Comparison of ENCODE assay signal across 8 mouse cellular contexts in genomic region chr4:41502171-41502940, GRCm38 (mm10). TPM values are rescaled to one million over a fixed set of nuclear protein-coding genes. Genes with fewer than 3 reads are reported as not detected.
DNase-seq lines count a peak whose midpoint lies in the region; ATAC-seq lines count a peak whose summit lies in the region.

No protein-coding gene starts in this region.

- H3K4me2 ChIP-seq in neural tube, embryonic 11.5 days (ENCODE audit: low read depth): peak overlapping the region; percentile 55
- H3K4me2 ChIP-seq in intestine, embryonic 14.5 days (ENCODE audit: low read length): peak overlapping the region; percentile 70

- H3K27ac ChIP-seq in neural tube, embryonic 11.5 days (ENCODE audit: low read depth, low read length): no peak overlapping the region
- no peak overlapping the region for H3K27ac ChIP-seq in intestine, embryonic 14.5 days (ENCODE audit: low read depth)

- peak; percentile 34 for DNase-seq in neural tube, embryonic 11.5 days (ENCODE audit: low spot score)
- no peak for DNase-seq in neural tube, embryonic 10.5 days (ENCODE audit: extremely low spot score, low spot score)
- DNase-seq in fibroblast of lung, adult 2 months (ENCODE audit: low read depth): peak; percentile 54
- DNase-seq in intestine, embryonic 14.5 days (ENCODE audit: low spot score): no peak
- DNase-seq in spleen, postnatal 10 days (ENCODE audit: low spot score in 2 of 2): no peak
- no peak for DNase-seq in left cerebral cortex, postnatal 14 days (ENCODE audit: low spot score in 2 of 2)

- H3K27me3 ChIP-seq in neural tube, embryonic 11.5 days (ENCODE audit: control insufficient read depth, insufficient read depth, low read length): peaks cover 49% of the 10 kb centered on the region
- peaks cover 47% of the 10 kb centered on the region for H3K27me3 ChIP-seq in intestine, embryonic 14.5 days (replicated peaks; ENCODE audit: control insufficient read depth, insufficient read depth, low read length)

- H3K9ac ChIP-seq in neural tube, embryonic 11.5 days (ENCODE audit: low read length): peak overlapping the region; percentile 12; the same call in 1 of the 2 replicates
- peak overlapping the region; percentile 10; the same call in 1 of the 2 replicates for H3K9ac ChIP-seq in intestine, embryonic 14.5 days (ENCODE audit: low read length)

- no peaks in the 10 kb centered on the region for H3K36me3 ChIP-seq in neural tube, embryonic 11.5 days (ENCODE audit: control insufficient read depth, insufficient read depth, low read length)
- H3K36me3 ChIP-seq in intestine, embryonic 14.5 days (ENCODE audit: control insufficient read depth, insufficient read depth, low read length): no peaks in the 10 kb centered on the region

- intact Hi-C loops in left cerebral cortex, postnatal 14 days (cut with DNase I): no loop called here

- H3K4me1 ChIP-seq in neural tube, embryonic 11.5 days (ENCODE audit: control insufficient read depth, insufficient read depth, low read length): peaks cover 20% of the 10 kb centered on the region
- H3K4me1 ChIP-seq in intestine, embryonic 14.5 days (replicated peaks; ENCODE audit: control insufficient read depth, insufficient read depth, low read length): peaks cover 16% of the 10 kb centered on the region; the same call in 1 of the 2 replicates

- H3K9me3 ChIP-seq in neural tube, embryonic 11.5 days (ENCODE audit: control insufficient read depth, low read length): no peaks in the 10 kb centered on the region
- H3K9me3 ChIP-seq in intestine, embryonic 14.5 days (ENCODE audit: control insufficient read depth, low read length): no peaks in the 10 kb centered on the region

- ATAC-seq in neural tube, embryonic 11.5 days (ENCODE audit: insufficient read depth, low FRiP score, low TSS enrichment): peak; percentile 45
- peak; percentile 57 for ATAC-seq in intestine, embryonic 14.5 days (replicated peaks; ENCODE audit: low FRiP score, low TSS enrichment, low read depth)
- ATAC-seq in megakaryocyte progenitor cell, adult 5-6 weeks (replicated peaks; ENCODE audit: poor library complexity): 0 out of 2 replicates have a peak, but pooled peaks have one; percentile 0
- ATAC-seq in megakaryocyte-erythroid progenitor cell, adult 5-6 weeks (replicated peaks; ENCODE audit: low FRiP score, low TSS enrichment, poor library complexity, severe bottlenecking): no peak; the same call in 1 of the 2 replicates

- peak overlapping the region; percentile 34 for H3K4me3 ChIP-seq in neural tube, embryonic 11.5 days (ENCODE audit: low read depth, low read length)
- peak overlapping the region; percentile 40 for H3K4me3 ChIP-seq in intestine, embryonic 14.5 days (ENCODE audit: low read depth, low read length)

- 8% methylated on average over 20 of the region's 20 CpGs for WGBS in neural tube, embryonic 11.5 days
- WGBS in intestine, embryonic 14.5 days: 12% methylated on average over 20 of the region's 20 CpGs

RNA-seq across cellular contexts. Expression of gene AI464131, which starts 0.5 kb away (rescaled TPM):
- polyA plus RNA-seq in neural tube, embryonic 11.5 days (2014; fragmentation: Nextera tagmentation; extraction: Ambion mirVana): 7.1 and 9.6 TPM in 2 replicates
- 6.1 and 6.9 TPM in 2 replicates for polyA plus RNA-seq in intestine, embryonic 14.5 days (2014; fragmentation: Nextera tagmentation; extraction: Ambion mirVana)
- not detected in 2 replicates for total RNA-seq in megakaryocyte progenitor cell, adult 5-6 weeks (2015)
- total RNA-seq in megakaryocyte progenitor cell, adult 5-6 weeks (2017): 0.12 TPM in 1 of 2 replicates, not detected in the other
- total RNA-seq in megakaryocyte-erythroid progenitor cell, adult 5-6 weeks (2014; fragmentation: Nextera tagmentation): 0.15 TPM in 1 of 2 replicates, not detected in the other
- total RNA-seq in megakaryocyte-erythroid progenitor cell, adult 5-6 weeks (2017): not detected in 2 replicates
- total RNA-seq in left cerebral cortex, postnatal 14 days (2021): 10 to 100 TPM; 42.6 to 44.7 TPM

RNA-seq across cellular contexts. Expression of gene 1110017D15Rik, which starts 14.8 kb away (rescaled TPM):
- 2.5 and 3.4 TPM in 2 replicates for polyA plus RNA-seq in neural tube, embryonic 11.5 days (2014; fragmentation: Nextera tagmentation; extraction: Ambion mirVana)
- 0.61 and 0.83 TPM in 2 replicates for polyA plus RNA-seq in intestine, embryonic 14.5 days (2014; fragmentation: Nextera tagmentation; extraction: Ambion mirVana)
- not detected in 2 replicates for total RNA-seq in megakaryocyte progenitor cell, adult 5-6 weeks (2015)
- total RNA-seq in megakaryocyte progenitor cell, adult 5-6 weeks (2017): not detected in 2 replicates
- not detected in 2 replicates for total RNA-seq in megakaryocyte-erythroid progenitor cell, adult 5-6 weeks (2014; fragmentation: Nextera tagmentation)
- total RNA-seq in megakaryocyte-erythroid progenitor cell, adult 5-6 weeks (2017): not detected in 2 replicates
- 1 to 10 TPM; 8.7 TPM for total RNA-seq in left cerebral cortex, postnatal 14 days (2021)

RNA-seq across cellular contexts. Expression of gene Nudt2, which starts 37.4 kb away (rescaled TPM):
- 57.2 and 62.9 TPM in 2 replicates for polyA plus RNA-seq in neural tube, embryonic 11.5 days (2014; fragmentation: Nextera tagmentation; extraction: Ambion mirVana)
- polyA plus RNA-seq in intestine, embryonic 14.5 days (2014; fragmentation: Nextera tagmentation; extraction: Ambion mirVana): 57.7 and 58.7 TPM in 2 replicates
- 28.7 and 29.6 TPM in 2 replicates for total RNA-seq in megakaryocyte progenitor cell, adult 5-6 weeks (2015)
- 23.3 and 28.1 TPM in 2 replicates for total RNA-seq in megakaryocyte progenitor cell, adult 5-6 weeks (2017)
- 18.1 and 27.4 TPM in 2 replicates for total RNA-seq in megakaryocyte-erythroid progenitor cell, adult 5-6 weeks (2014; fragmentation: Nextera tagmentation)
- total RNA-seq in megakaryocyte-erythroid progenitor cell, adult 5-6 weeks (2017): 18.2 and 40.3 TPM in 2 replicates
- total RNA-seq in left cerebral cortex, postnatal 14 days (2021): 10 to 100 TPM; 24.5 to 31.0 TPM

RNA-seq across cellular contexts. Expression of gene Kif24, which starts 37.7 kb away (rescaled TPM):
- 8.5 and 9.2 TPM in 2 replicates for polyA plus RNA-seq in neural tube, embryonic 11.5 days (2014; fragmentation: Nextera tagmentation; extraction: Ambion mirVana)
- 5.9 and 7.4 TPM in 2 replicates for polyA plus RNA-seq in intestine, embryonic 14.5 days (2014; fragmentation: Nextera tagmentation; extraction: Ambion mirVana)
- total RNA-seq in megakaryocyte progenitor cell, adult 5-6 weeks (2015): 18.7 and 26.8 TPM in 2 replicates
- 14.3 and 16.2 TPM in 2 replicates for total RNA-seq in megakaryocyte progenitor cell, adult 5-6 weeks (2017)
- total RNA-seq in megakaryocyte-erythroid progenitor cell, adult 5-6 weeks (2014; fragmentation: Nextera tagmentation): 29.6 and 35.0 TPM in 2 replicates
- 10.8 and 14.9 TPM in 2 replicates for total RNA-seq in megakaryocyte-erythroid progenitor cell, adult 5-6 weeks (2017)
- 1 to 10 TPM; 1.4 to 1.5 TPM for total RNA-seq in left cerebral cortex, postnatal 14 days (2021)

Comparison
In these comparisons a context has a peak if more than half of its experiments do, and no peak if none do; other contexts are left out.
1. DNase-seq: peak in neural tube, embryonic 11.5 days (single experiment) and fibroblast of lung, adult 2 months (single experiment); none in neural tube, embryonic 10.5 days (single experiment), intestine, embryonic 14.5 days (single experiment), spleen, postnatal 10 days (0 of 2) and left cerebral cortex, postnatal 14 days (0 of 2).
2. RNA of gene AI464131, which starts 0.5 kb away (total RNA-seq): 42.6 to 44.7 TPM in left cerebral cortex, postnatal 14 days; 0.15 TPM in megakaryocyte-erythroid progenitor cell, adult 5-6 weeks and 0.12 TPM in megakaryocyte progenitor cell, adult 5-6 weeks; every median in the first group is over 10 times any median in the second.
3. RNA of gene 1110017D15Rik, which starts 14.8 kb away (total RNA-seq): 8.7 TPM in left cerebral cortex, postnatal 14 days; not detected in megakaryocyte progenitor cell, adult 5-6 weeks and not detected in megakaryocyte-erythroid progenitor cell, adult 5-6 weeks; every median in the first group is over 4 times any median in the second.